8 mouse cellular contexts compared by ENCODE assay signal in genomic region chr11:3516859-3517845, GRCm38 (mm10). TPM values are rescaled to one million over a fixed set of nuclear protein-coding genes. Genes with fewer than 3 reads are reported as not detected.
DNase-seq lines count a peak whose midpoint lies in the region; ATAC-seq and TF ChIP-seq lines count a peak whose summit lies in the region.

No protein-coding gene starts in this region.

- WGBS in cerebellum, adult 2 months = 5% methylated on average over 50 of the region's 50 CpGs

- intact Hi-C loops in gastrocnemius, postnatal 14 days (cut with DNase I; ENCODE audit: low total_unique reads) = loop anchor here (2.0 kb wide), 1 partner anchor 42 kb away; no protein-coding TSS in a partner anchor
- intact Hi-C loops in gastrocnemius, postnatal 36 days (cut with DNase I) = no loop called here

- peak overlapping the region; percentile 93 for H3K27ac ChIP-seq in cerebellum, adult 2 months (ENCODE audit: insufficient read depth, low read length)

- peaks cover 43% of the 10 kb centered on the region for H3K4me1 ChIP-seq in cerebellum, adult 2 months (ENCODE audit: control insufficient read depth, insufficient read depth, low read length)

- TF ChIP-seq POLR2A in cerebellum, adult 2 months (IDR thresholded peaks at IDR 0.05; ENCODE audit: borderline replicate concordance, insufficient read depth, low read length) = peak; percentile 10; the same call in 1 of the 2 replicates

- no peak for TF ChIP-seq CTCF in cerebellum, adult 2 months (IDR thresholded peaks at IDR 0.05; ENCODE audit: borderline replicate concordance, insufficient read depth, low read depth, low read length)

- peak; percentile 61 for DNase-seq in gastrocnemius, postnatal 14 days
- DNase-seq in gastrocnemius, adult 18-20 months (ENCODE audit: low spot score) = no peak
- DNase-seq in cerebellum, adult 2 months = peak; percentile 59 to 63
- DNase-seq in kidney, adult 9 months = peak; percentile 47
- DNase-seq in thymus, postnatal 36 days = peak; percentile 20 to 34
- no peak for DNase-seq in gastrocnemius, postnatal 36 days

- H3K27me3 ChIP-seq in cerebellum, adult 2 months (ENCODE audit: control insufficient read depth, insufficient read depth, low read length) = no peaks in the 10 kb centered on the region

- ATAC-seq in granulocyte monocyte progenitor cell, adult 5-6 weeks (replicated peaks; ENCODE audit: poor library complexity, severe bottlenecking) = peak; percentile 34
- peak; percentile 40 for ATAC-seq in megakaryocyte-erythroid progenitor cell, adult 5-6 weeks (replicated peaks; ENCODE audit: low FRiP score, low TSS enrichment, poor library complexity, severe bottlenecking)

- H3K4me3 ChIP-seq in cerebellum, adult 2 months (replicated peaks; ENCODE audit: insufficient read depth, low read depth, low read length) = peak overlapping the region; percentile 86

RNA-seq across cellular contexts. Expression of gene Selenom, which starts 2.7 kb away (rescaled TPM):
- total RNA-seq in gastrocnemius, postnatal 14 days (2021) = 10 to 100 TPM; 27.5 to 38.5 TPM
- 10 to 100 TPM in 1 of 2 experiments, 1 to 10 TPM in 1; 9.6 to 14.6 TPM for total RNA-seq in gastrocnemius, adult 18-20 months (2021)
- 889 and 965 TPM in 2 replicates for polyA plus RNA-seq in cerebellum, adult 2 months (2012; rRNA removed)
- 22.0 and 28.8 TPM in 2 replicates for total RNA-seq in granulocyte monocyte progenitor cell, adult 5-6 weeks (2014; fragmentation: Nextera tagmentation)
- total RNA-seq in granulocyte monocyte progenitor cell, adult 5-6 weeks (2017) = 17.0 and 21.1 TPM in 2 replicates
- total RNA-seq in megakaryocyte-erythroid progenitor cell, adult 5-6 weeks (2014; fragmentation: Nextera tagmentation) = not detected in 2 replicates
- not detected in 2 replicates for total RNA-seq in megakaryocyte-erythroid progenitor cell, adult 5-6 weeks (2017)
- total RNA-seq in gastrocnemius, postnatal 36 days (2021) = 10 to 100 TPM; 13.2 to 14.9 TPM

RNA-seq across cellular contexts. Expression of gene Inpp5j, which starts 12.5 kb away (rescaled TPM):
- 1 to 10 TPM; 1.9 to 2.9 TPM for total RNA-seq in gastrocnemius, postnatal 14 days (2021)
- total RNA-seq in gastrocnemius, adult 18-20 months (2021) = 1 to 10 TPM; 2.4 to 2.9 TPM
- polyA plus RNA-seq in cerebellum, adult 2 months (2012; rRNA removed) = 103 and 106 TPM in 2 replicates
- total RNA-seq in granulocyte monocyte progenitor cell, adult 5-6 weeks (2014; fragmentation: Nextera tagmentation) = 0.94 and 1.1 TPM in 2 replicates
- total RNA-seq in granulocyte monocyte progenitor cell, adult 5-6 weeks (2017) = 0.09 and 0.57 TPM in 2 replicates
- total RNA-seq in megakaryocyte-erythroid progenitor cell, adult 5-6 weeks (2014; fragmentation: Nextera tagmentation) = 0.37 TPM in 1 of 2 replicates, not detected in the other
- total RNA-seq in megakaryocyte-erythroid progenitor cell, adult 5-6 weeks (2017) = not detected in 2 replicates
- total RNA-seq in gastrocnemius, postnatal 36 days (2021) = 1 to 10 TPM; 3.4 to 4.1 TPM

RNA-seq across cellular contexts. Expression of gene Smtn, which starts 23.3 kb away (rescaled TPM):
- 100 to 1,000 TPM in 1 of 2 experiments, 10 to 100 TPM in 1; 96.8 to 123 TPM for total RNA-seq in gastrocnemius, postnatal 14 days (2021)
- total RNA-seq in gastrocnemius, adult 18-20 months (2021) = 10 to 100 TPM; 79.9 to 89.7 TPM
- polyA plus RNA-seq in cerebellum, adult 2 months (2012; rRNA removed) = 6.1 and 6.9 TPM in 2 replicates
- total RNA-seq in granulocyte monocyte progenitor cell, adult 5-6 weeks (2014; fragmentation: Nextera tagmentation) = 7.5 and 10.5 TPM in 2 replicates
- 7.0 and 8.3 TPM in 2 replicates for total RNA-seq in granulocyte monocyte progenitor cell, adult 5-6 weeks (2017)
- total RNA-seq in megakaryocyte-erythroid progenitor cell, adult 5-6 weeks (2014; fragmentation: Nextera tagmentation) = 3.3 and 4.1 TPM in 2 replicates
- 0.30 and 1.3 TPM in 2 replicates for total RNA-seq in megakaryocyte-erythroid progenitor cell, adult 5-6 weeks (2017)
- 10 to 100 TPM; 71.9 to 78.7 TPM for total RNA-seq in gastrocnemius, postnatal 36 days (2021)

RNA-seq across cellular contexts. Expression of gene Pla2g3, which starts 29.1 kb away (rescaled TPM):
- total RNA-seq in gastrocnemius, postnatal 14 days (2021) = under 1 TPM in 1 of 2 experiments, not detected in 1; 0.09 TPM
- not detected for total RNA-seq in gastrocnemius, adult 18-20 months (2021)
- polyA plus RNA-seq in cerebellum, adult 2 months (2012; rRNA removed) = 3.8 and 4.0 TPM in 2 replicates
- total RNA-seq in granulocyte monocyte progenitor cell, adult 5-6 weeks (2014; fragmentation: Nextera tagmentation) = 0.26 TPM in 1 of 2 replicates, not detected in the other
- total RNA-seq in granulocyte monocyte progenitor cell, adult 5-6 weeks (2017) = not detected in 2 replicates
- 0.12 TPM in 1 of 2 replicates, not detected in the other for total RNA-seq in megakaryocyte-erythroid progenitor cell, adult 5-6 weeks (2014; fragmentation: Nextera tagmentation)
- 0.28 TPM in 1 of 2 replicates, not detected in the other for total RNA-seq in megakaryocyte-erythroid progenitor cell, adult 5-6 weeks (2017)
- total RNA-seq in gastrocnemius, postnatal 36 days (2021) = under 1 TPM in 1 of 2 experiments, not detected in 1; 0.10 TPM

Comparison
In these comparisons a context has a peak if more than half of its experiments do, and no peak if none do; other contexts are left out.
1. DNase-seq: peak in gastrocnemius, postnatal 14 days (single experiment), cerebellum, adult 2 months (2 of 2), kidney, adult 9 months (single experiment) and thymus, postnatal 36 days (2 of 2); none in gastrocnemius, adult 18-20 months (single experiment) and gastrocnemius, postnatal 36 days (0 of 2).
2. RNA of gene Selenom, which starts 2.7 kb away (total RNA-seq): 27.5 to 38.5 TPM in gastrocnemius, postnatal 14 days, 17.0 to 28.8 TPM in granulocyte monocyte progenitor cell, adult 5-6 weeks, 13.2 to 14.9 TPM in gastrocnemius, postnatal 36 days and 9.6 to 14.6 TPM in gastrocnemius, adult 18-20 months; not detected in megakaryocyte-erythroid progenitor cell, adult 5-6 weeks; every median in the first group is over 10 times any median in the second.
3. RNA of gene Smtn, which starts 23.3 kb away (total RNA-seq): 96.8 to 123 TPM in gastrocnemius, postnatal 14 days, 79.9 to 89.7 TPM in gastrocnemius, adult 18-20 months and 71.9 to 78.7 TPM in gastrocnemius, postnatal 36 days; 7.0 to 10.5 TPM in granulocyte monocyte progenitor cell, adult 5-6 weeks and 0.30 to 4.1 TPM in megakaryocyte-erythroid progenitor cell, adult 5-6 weeks; every median in the first group is over 4 times any median in the second.